Mouse (Mus musculus) midbrain, embryonic 11.5 days (tissue): ENCODE measurements around the gene Lce1j. TPM values are rescaled to one million over a fixed set of nuclear protein-coding genes. Genes with fewer than 3 reads are reported as not detected.

Experiments
- ATAC-seq: fragments of 200-750 bp; cut with Nextera tagmentation; 2 replicates; pipeline ENCODE4 v1.8.0; 2017; ENCODE audit warnings: moderate TSS enrichment, moderate library complexity; ENCODE audit not compliant: low FRiP score
- DNase-seq: peaks from one replicate; pipeline ENCODE4 v3.0.0; 2015; ENCODE audit warnings: low spot score; ENCODE audit errors: missing footprints
- H3K27ac ChIP-seq: fragments of 300-500 bp; sonication (generic); 2 replicates; pipeline ENCODE4 v1.5.1; 2014; ENCODE audit warnings: low read depth, low read length
- H3K27me3 ChIP-seq: fragments of 300-500 bp; sonication (generic); 2 replicates; pipeline ENCODE4 v1.6.1; 2014; ENCODE audit warnings: mild to moderate bottlenecking, low read length, moderate library complexity, mixed read lengths; ENCODE audit not compliant: control insufficient read depth, insufficient read depth
- H3K36me3 ChIP-seq: fragments of 300-500 bp; sonication (generic); 2 replicates; pipeline ENCODE4 v1.6.1; 2014; ENCODE audit warnings: mild to moderate bottlenecking, low read length, moderate library complexity, mixed read lengths; ENCODE audit not compliant: control insufficient read depth, insufficient read depth
- H3K4me1 ChIP-seq: fragments of 300-500 bp; sonication (generic); 2 replicates; pipeline ENCODE4 v1.6.1; 2014; ENCODE audit warnings: low read length; ENCODE audit not compliant: control insufficient read depth, insufficient read depth
- H3K4me2 ChIP-seq: fragments of 300-500 bp; sonication (generic); 2 replicates; pipeline ENCODE4 v1.6.1; 2014; ENCODE audit warnings: mild to moderate bottlenecking, moderate library complexity
- H3K4me3 ChIP-seq: fragments of 300-500 bp; sonication (generic); 2 replicates; pipeline ENCODE4 v1.5.1; 2014; ENCODE audit warnings: low read depth, low read length
- H3K9ac ChIP-seq: fragments of 300-500 bp; sonication (generic); 2 replicates; pipeline ENCODE4 v1.6.1; 2014; ENCODE audit warnings: low read length
- H3K9me3 ChIP-seq: fragments of 300-500 bp; sonication (generic); 2 replicates; pipeline ENCODE4 v1.6.1; 2016; ENCODE audit warnings: low read length; ENCODE audit not compliant: control insufficient read depth
- WGBS: fragments of 180-500 bp; shearing (Covaris S2); extraction: QIAGEN DNeasy Blood & Tissue Kit; methylation state at CpG from one replicate; pipeline ENCODE4 v1.1.7; 2014; 5-methylcytosine and 5-hydroxymethylcytosine counted together
- polyA plus RNA-seq: library from polyadenylated mRNA; unstranded; fragments of >200 nt; fragmentation: Nextera tagmentation; extraction: Ambion mirVana; gene quantifications from 2 replicates; pipeline ENCODE4 v1.2.1, GENCODE M21; 2014

Gene Lce1j
- polyA plus RNA-seq, 1 experiment from 2014 or later = not detected

- ATAC-seq (no peak), DNase-seq (no peak)
- Histone ChIP-seq H3K36me3 (no peaks in the 10 kb centered on the region), H3K27ac (no peak overlapping the region), H3K4me2 (no peak overlapping the region), H3K4me3 (no peak overlapping the region), H3K27me3 (no peaks in the 10 kb centered on the region), H3K9me3 (no peaks in the 10 kb centered on the region), H3K9ac (no peak overlapping the region), H3K4me1 (no peaks in the 10 kb centered on the region)
- WGBS = 47% methylated on average over 3 of the region's 3 CpGs
Observed at GRCm38 (mm10) chr3:92753197-92753596, 37.1 kb downstream of the Lce1j start.

DNA sequence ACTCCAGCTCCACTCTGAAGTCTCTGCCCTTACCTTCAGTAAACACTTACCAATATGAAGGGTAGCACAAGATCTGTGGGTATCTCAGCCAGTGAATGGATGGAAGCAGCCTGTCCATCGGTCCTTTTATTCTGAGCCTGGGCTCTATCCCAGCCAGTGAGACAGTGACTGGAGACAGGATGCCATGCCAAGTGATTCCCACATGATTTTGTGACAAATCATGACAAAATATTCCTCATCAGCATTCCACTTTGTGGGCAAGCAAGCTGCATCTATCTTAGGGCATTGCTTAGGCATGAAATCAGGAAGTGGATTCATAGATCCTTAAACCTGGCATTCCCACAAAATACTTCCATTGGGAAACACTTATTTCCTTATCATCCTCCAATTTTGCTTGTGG is 38.1 kb downstream of the Lce1j start, which contains the start of gene Lce1g:
Gene Lce1g, minus strand, starts transcription at position 101 of the 400 bp plus-strand sequence.
- H3K4me3 ChIP-seq = no peak within 1 kb of the TSS
- H3K9ac ChIP-seq = no peak within 1 kb of the TSS
- H3K4me1 ChIP-seq = no peaks in the 10 kb centered on the region
- no peak within 1 kb of the TSS for H3K27ac ChIP-seq
- 90% methylated on average over 1 of the region's 1 CpGs for WGBS
- no peaks in the 10 kb centered on the region for H3K36me3 ChIP-seq
- DNase-seq = no peak
- H3K4me2 ChIP-seq = no peak within 1 kb of the TSS
- ATAC-seq = no peak
- no peaks in the 10 kb centered on the region for H3K9me3 ChIP-seq
- H3K27me3 ChIP-seq = no peaks in the 10 kb centered on the region

DNA sequence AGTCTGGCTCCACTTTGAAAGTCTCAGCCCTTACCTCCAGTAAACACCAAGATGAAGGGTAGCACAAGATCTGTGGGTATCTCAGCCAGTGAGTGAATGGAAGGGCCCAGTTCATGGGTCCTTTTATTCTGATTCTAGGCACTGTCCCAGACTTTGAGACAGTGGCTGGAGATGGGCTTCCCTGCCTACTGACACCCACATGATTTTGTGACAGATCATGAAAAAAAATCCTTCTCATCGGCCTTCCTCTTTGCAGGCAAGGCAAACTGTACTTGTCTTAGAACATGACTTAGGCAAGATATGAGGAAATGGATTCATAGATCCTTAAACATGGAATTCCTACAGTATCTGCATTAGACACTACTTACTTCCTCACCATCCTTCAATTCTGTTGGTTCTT is 51.3 kb downstream of the Lce1j start, which contains the start of gene Gm38119:
Gene Gm38119, minus strand, starts transcription at position 101 of the 400 bp plus-strand sequence.
- Histone ChIP-seq H3K9me3 (no peaks in the 10 kb centered on the region), H3K27me3 (no peaks in the 10 kb centered on the region), H3K9ac (no peak within 1 kb of the TSS), H3K4me3 (no peak within 1 kb of the TSS), H3K36me3 (no peaks in the 10 kb centered on the region), H3K4me2 (no peak within 1 kb of the TSS), H3K4me1 (no peaks in the 10 kb centered on the region), H3K27ac (no peak within 1 kb of the TSS)
- DNase-seq = no peak
- ATAC-seq = no peak
- WGBS = 70% methylated on average over 1 of the region's 1 CpGs

Other genes with a start within 250 kb of the Lce1j start
- not detected in 2 replicates for gene Ivl, start 216.8 kb downstream of the Lce1j start, polyA plus RNA-seq
- gene Smcp, start 201.5 kb downstream of the Lce1j start, polyA plus RNA-seq = not detected in 2 replicates
- not detected in 2 replicates for gene 2210017I01Rik, start 183.0 kb downstream of the Lce1j start, polyA plus RNA-seq
- not detected in 2 replicates for gene Lce6a, start 168.9 kb downstream of the Lce1j start, polyA plus RNA-seq
- not detected in 2 replicates for gene Lce1a1, start 142.2 kb downstream of the Lce1j start, polyA plus RNA-seq
- not detected in 2 replicates for gene Lce1b, start 133.6 kb downstream of the Lce1j start, polyA plus RNA-seq
- not detected in 2 replicates for gene Lce1a2, start 120.2 kb downstream of the Lce1j start, polyA plus RNA-seq
- gene Lce1c, start 111.3 kb downstream of the Lce1j start, polyA plus RNA-seq = not detected in 2 replicates
- not detected in 2 replicates for gene Lce1d, start 103.3 kb downstream of the Lce1j start, polyA plus RNA-seq
- not detected in 2 replicates for gene Lce1e, start 81.4 kb downstream of the Lce1j start, polyA plus RNA-seq
- not detected in 2 replicates for gene Lce1f, start 70.2 kb downstream of the Lce1j start, polyA plus RNA-seq
- not detected in 2 replicates for gene Gm38119, start 51.4 kb downstream of the Lce1j start, polyA plus RNA-seq
- not detected in 2 replicates for gene Lce1g, start 38.2 kb downstream of the Lce1j start, polyA plus RNA-seq
- gene Lce1h, start 25.4 kb downstream of the Lce1j start, polyA plus RNA-seq = not detected in 2 replicates
- gene Lce1i, start 11.6 kb downstream of the Lce1j start, polyA plus RNA-seq = not detected in 2 replicates
- not detected in 2 replicates for gene Lce1k, start 17.4 kb upstream of the Lce1j start, polyA plus RNA-seq
- not detected in 2 replicates for gene Kprp, start 36.7 kb upstream of the Lce1j start, polyA plus RNA-seq
- not detected in 2 replicates for gene Lce1l, start 60.8 kb upstream of the Lce1j start, polyA plus RNA-seq
- gene 2310050C09Rik, start 79.7 kb upstream of the Lce1j start, polyA plus RNA-seq = not detected in 2 replicates
- not detected in 2 replicates for gene Lce3a, start 135.7 kb upstream of the Lce1j start, polyA plus RNA-seq
- not detected in 2 replicates for gene Lce3b, start 142.5 kb upstream of the Lce1j start, polyA plus RNA-seq
- not detected in 2 replicates for gene Lce3c, start 154.0 kb upstream of the Lce1j start, polyA plus RNA-seq
- not detected in 2 replicates for gene Lce3d, start 166.9 kb upstream of the Lce1j start, polyA plus RNA-seq
- gene Lce3e, start 176.5 kb upstream of the Lce1j start, polyA plus RNA-seq = not detected in 2 replicates
- gene Lce3f, start 201.7 kb upstream of the Lce1j start, polyA plus RNA-seq = not detected in 2 replicates
- 0.19 and 0.63 TPM in 2 replicates for gene Crct1, start 225.2 kb upstream of the Lce1j start, polyA plus RNA-seq
- not detected in 2 replicates for gene Lce1m, start 228.5 kb upstream of the Lce1j start, polyA plus RNA-seq